Mouse (Mus musculus) hindbrain, embryonic 13.5 days (tissue): ENCODE data around the gene Ufd1. TPM values are rescaled to one million over a fixed set of nuclear protein-coding genes. Genes with fewer than 3 reads are reported as not detected.

Experiments
- ATAC-seq: fragments of 200-750 bp; cut with Nextera tagmentation; 2 replicates; pipeline ENCODE4 v1.8.0; 2017; ENCODE audit warnings: moderate TSS enrichment; ENCODE audit not compliant: low FRiP score
- H3K27ac ChIP-seq: fragments of 300-500 bp; sonication (generic); 2 replicates; pipeline ENCODE4 v1.5.1; 2015; ENCODE audit warnings: inconsistent platforms, mild to moderate bottlenecking, moderate library complexity
- H3K27me3 ChIP-seq: fragments of 300-500 bp; sonication (generic); 2 replicates; pipeline ENCODE4 v1.6.1; 2015; ENCODE audit warnings: mild to moderate bottlenecking, inconsistent platforms
- H3K36me3 ChIP-seq: fragments of 300-500 bp; sonication (generic); 2 replicates; pipeline ENCODE4 v1.6.1; 2015; ENCODE audit warnings: mild to moderate bottlenecking, inconsistent platforms
- H3K4me1 ChIP-seq: fragments of 300-500 bp; sonication (generic); replicated peaks from 2 replicates; pipeline ENCODE4 v1.6.1; 2015; ENCODE audit warnings: inconsistent platforms
- H3K4me2 ChIP-seq: fragments of 300-500 bp; sonication (generic); 2 replicates; pipeline ENCODE4 v1.6.1; 2015; ENCODE audit warnings: inconsistent platforms, mild to moderate bottlenecking, moderate library complexity
- H3K4me3 ChIP-seq: fragments of 300-500 bp; sonication (generic); 2 replicates; pipeline ENCODE4 v1.5.1; 2015; ENCODE audit warnings: mild to moderate bottlenecking, inconsistent platforms
- H3K9ac ChIP-seq: fragments of 300-500 bp; sonication (generic); 2 replicates; pipeline ENCODE4 v1.6.1; 2015; ENCODE audit warnings: mild to moderate bottlenecking, inconsistent platforms
- H3K9me3 ChIP-seq: fragments of 300-500 bp; sonication (generic); 2 replicates; pipeline ENCODE4 v1.6.1; 2016; ENCODE audit warnings: inconsistent platforms
- WGBS: fragments of 180-500 bp; shearing (Covaris S2); methylation state at CpG from one replicate; pipeline ENCODE4 v1.1.7; 2015; 5-methylcytosine and 5-hydroxymethylcytosine counted together
- polyA plus RNA-seq: library from polyadenylated mRNA; unstranded; fragments of >200 nt; fragmentation: Nextera tagmentation; extraction: Ambion mirVana; gene quantifications from 2 replicates; pipeline ENCODE4 v1.2.1, GENCODE M21; 2015

The Ufd1 gene
- polyA plus RNA-seq, 1 experiment from 2014 or later = 109 TPM

DNA sequence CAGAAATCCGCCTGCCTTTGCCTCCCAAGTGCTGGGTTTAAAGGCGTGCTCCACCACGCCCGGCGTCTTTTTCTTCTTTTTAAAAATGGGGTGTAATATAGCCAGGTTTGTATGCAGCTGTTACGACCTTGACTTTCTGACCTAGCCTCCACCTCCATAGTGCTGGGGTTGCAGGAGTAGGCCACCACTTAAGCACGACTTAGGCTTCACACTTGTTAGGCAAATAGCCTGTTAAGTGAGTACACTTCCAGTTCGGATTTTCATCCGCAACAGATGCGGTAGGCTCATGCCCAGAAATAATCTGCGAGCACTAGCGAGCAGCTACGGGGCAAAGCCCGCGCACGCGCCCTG, 64.5 kb downstream of the Ufd1 start:
- Histone ChIP-seq H3K4me2 (peak overlapping the region; percentile 62), H3K27ac (peak overlapping the region; percentile 96), H3K9me3 (no peaks in the 10 kb centered on the region), H3K4me1 (peaks cover 35% of the 10 kb centered on the region), H3K9ac (peak overlapping the region; percentile 91), H3K36me3 (peaks cover 36% of the 10 kb centered on the region), H3K27me3 (no peaks in the 10 kb centered on the region), H3K4me3 (peak overlapping the region; percentile 64)
- under 1% methylated on average over 17 of the region's 17 CpGs for WGBS
- no peak for ATAC-seq

DNA sequence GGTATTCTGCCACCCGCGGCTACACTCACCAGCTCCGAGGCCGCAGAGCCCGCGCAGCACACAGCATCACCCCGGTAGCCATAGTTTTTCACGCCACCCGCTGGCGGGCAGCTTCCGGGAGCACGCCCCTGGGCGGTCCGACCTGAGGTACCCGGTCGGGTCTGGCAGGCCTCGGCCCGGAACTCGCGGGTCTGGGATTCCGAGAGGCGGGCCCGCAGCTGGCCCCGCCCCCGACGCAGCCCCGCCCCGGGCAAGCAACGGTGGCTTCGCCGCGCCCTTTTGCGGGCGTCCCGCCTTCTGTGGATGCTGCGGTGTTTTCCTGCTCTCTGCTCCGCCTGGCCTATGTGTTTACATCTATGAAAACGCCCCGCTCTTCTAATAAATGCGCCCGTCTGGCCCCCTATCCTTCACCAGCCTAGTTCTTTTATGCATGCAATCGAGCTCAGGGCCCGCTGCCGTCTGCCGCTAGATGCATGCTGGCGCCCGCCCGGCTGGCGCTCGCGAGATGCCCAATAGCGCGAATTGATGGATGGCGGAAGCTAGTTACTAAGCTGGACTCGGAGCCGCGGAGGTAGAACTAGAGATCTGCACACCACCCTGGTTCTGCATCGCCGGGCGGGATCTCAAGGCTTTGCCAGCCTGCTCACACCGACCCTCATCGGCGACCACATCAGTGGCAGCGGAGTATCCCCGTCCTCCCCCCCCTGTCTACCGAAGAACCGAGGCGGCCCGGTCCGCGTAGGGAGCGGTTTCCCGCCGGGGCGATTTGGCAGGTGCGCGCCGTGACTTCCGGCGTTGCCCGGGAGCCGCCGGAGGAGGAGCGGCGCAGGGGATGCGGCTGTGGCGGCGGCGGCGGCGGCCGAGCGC, 65.1 kb downstream of the Ufd1 start, which contains the start of the genes Mrpl40 and Hira:
Gene Mrpl40, minus strand, starts transcription at position 421 of the 867 bp plus-strand sequence.
Gene Hira, plus strand, starts transcription at position 596 of the 867 bp plus-strand sequence.
- peak; percentile 92 for ATAC-seq
- Histone ChIP-seq H3K27me3 (no peaks in the 10 kb centered on the region), H3K9ac (peak within 1 kb of the TSS; percentile 91), H3K9me3 (no peaks in the 10 kb centered on the region), H3K4me2 (peak within 1 kb of the TSS; percentile 62), H3K36me3 (peaks cover 36% of the 10 kb centered on the region), H3K4me3 (peak within 1 kb of the TSS; percentile 64), H3K27ac (peak within 1 kb of the TSS; percentile 96), H3K4me1 (peaks cover 37% of the 10 kb centered on the region)
- under 1% methylated on average over 74 of the region's 93 CpGs for WGBS

GRCm38 (mm10) chr16:18877386-18878090, 66.0 kb downstream of the Ufd1 start:
- peak overlapping the region; percentile 62 for H3K4me2 ChIP-seq
- peak overlapping the region; percentile 96 for H3K27ac ChIP-seq
- H3K9ac ChIP-seq = peak overlapping the region; percentile 91
- peaks cover 37% of the 10 kb centered on the region for H3K4me1 ChIP-seq
- peak overlapping the region; percentile 64 for H3K4me3 ChIP-seq
- no peaks in the 10 kb centered on the region for H3K27me3 ChIP-seq
- WGBS = 0% methylated on average over 43 of the region's 43 CpGs
- peak; percentile 44 for ATAC-seq
- no peaks in the 10 kb centered on the region for H3K9me3 ChIP-seq
- peaks cover 31% of the 10 kb centered on the region for H3K36me3 ChIP-seq

- H3K27me3 ChIP-seq = no peaks in the 10 kb centered on the region
- H3K9ac ChIP-seq = peak overlapping the region; percentile 91
- H3K9me3 ChIP-seq = no peaks in the 10 kb centered on the region
- H3K4me3 ChIP-seq = peak overlapping the region; percentile 64
- ATAC-seq = no peak
- H3K27ac ChIP-seq = peak overlapping the region; percentile 96
- H3K4me2 ChIP-seq = peak overlapping the region; percentile 62
- peaks cover 37% of the 10 kb centered on the region for H3K4me1 ChIP-seq
- peaks cover 24% of the 10 kb centered on the region for H3K36me3 ChIP-seq
- WGBS = 29% methylated on average over 20 of the region's 20 CpGs
Measured at GRCm38 (mm10) chr16:18878091-18878720, 66.6 kb downstream of the Ufd1 start.

- Histone ChIP-seq H3K4me1 (peaks cover 23% of the 10 kb centered on the region), H3K27ac (no peak overlapping the region), H3K4me2 (no peak overlapping the region), H3K36me3 (peaks cover 11% of the 10 kb centered on the region; the same call in 1 of the 2 replicates), H3K4me3 (no peak overlapping the region), H3K9ac (no peak overlapping the region), H3K27me3 (no peaks in the 10 kb centered on the region), H3K9me3 (no peaks in the 10 kb centered on the region)
- no peak for ATAC-seq
Measured at GRCm38 (mm10) chr16:18884044-18884443, 72.5 kb downstream of the Ufd1 start.

Other genes with a start within 250 kb of the Ufd1 start
- gene Tbx1, start 221.1 kb upstream of the Ufd1 start, polyA plus RNA-seq = 0.99 and 1.7 TPM in 2 replicates
- gene Gp1bb, start 189.4 kb upstream of the Ufd1 start, polyA plus RNA-seq = 11.2 and 11.9 TPM in 2 replicates
- gene Gm49601, start 185.4 kb upstream of the Ufd1 start, polyA plus RNA-seq = 19.3 and 21.0 TPM in 2 replicates
- gene Sept5, start 181.8 kb upstream of the Ufd1 start, polyA plus RNA-seq = 169 and 176 TPM in 2 replicates
- gene Cldn5, start 34.9 kb upstream of the Ufd1 start, polyA plus RNA-seq = 87.2 and 94.4 TPM in 2 replicates
- gene Cdc45, start 208 bp downstream of the Ufd1 start, polyA plus RNA-seq = 11.3 and 12.3 TPM in 2 replicates
- gene 2510002D24Rik, start 24.8 kb downstream of the Ufd1 start, polyA plus RNA-seq = 34.0 and 41.2 TPM in 2 replicates
- not detected in 2 replicates for gene Gm28539, start 24.8 kb downstream of the Ufd1 start, polyA plus RNA-seq
- gene Mrpl40, start 65.1 kb downstream of the Ufd1 start, polyA plus RNA-seq = 67.4 and 80.2 TPM in 2 replicates
- gene Hira, start 65.3 kb downstream of the Ufd1 start, polyA plus RNA-seq = 19.8 and 21.3 TPM in 2 replicates